Mouse (Mus musculus): Measurements from ENCODE around the gene Arl15. TPM values are rescaled to one million over a fixed set of nuclear protein-coding genes. Genes with fewer than 3 reads are reported as not detected.

The Arl15 gene
- total RNA-seq, 2 experiments from 2014 or later = 71.9 to 82.4 TPM

DNA sequence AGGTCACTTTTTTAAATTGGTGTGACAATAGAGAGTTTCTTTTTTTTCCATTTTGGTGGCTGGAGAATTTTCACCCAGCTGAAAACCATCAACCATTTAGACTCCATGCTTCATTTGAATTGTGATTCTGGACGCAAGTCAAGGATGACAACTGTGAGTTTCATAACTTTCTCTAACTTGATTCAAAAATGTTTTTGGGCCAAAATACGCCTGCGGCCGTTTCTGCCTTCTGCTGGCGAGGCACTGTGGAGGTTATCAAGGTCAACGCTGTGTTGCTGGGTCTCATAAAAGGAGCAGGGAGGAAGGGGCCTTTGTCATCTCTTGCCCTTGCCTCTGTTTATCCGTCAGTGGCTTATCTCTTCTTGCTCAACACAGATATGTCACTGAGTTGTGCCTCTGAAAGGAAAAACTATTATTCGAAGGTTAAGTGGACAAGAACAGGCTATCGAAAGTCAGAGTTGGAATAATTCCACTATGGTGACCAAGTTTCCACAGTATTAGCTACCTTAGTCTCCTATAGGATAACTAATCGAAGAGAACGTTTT, 106.8 kb downstream of the Arl15 start:
- DNase-seq = no peak
- intact Hi-C loops (cut with DNase I) = no loop called here

- no peak for DNase-seq
- intact Hi-C loops (cut with DNase I) = no loop called here
Observed at GRCm38 (mm10) chr13:113903255-113903654, 109.0 kb downstream of the Arl15 start.

DNA sequence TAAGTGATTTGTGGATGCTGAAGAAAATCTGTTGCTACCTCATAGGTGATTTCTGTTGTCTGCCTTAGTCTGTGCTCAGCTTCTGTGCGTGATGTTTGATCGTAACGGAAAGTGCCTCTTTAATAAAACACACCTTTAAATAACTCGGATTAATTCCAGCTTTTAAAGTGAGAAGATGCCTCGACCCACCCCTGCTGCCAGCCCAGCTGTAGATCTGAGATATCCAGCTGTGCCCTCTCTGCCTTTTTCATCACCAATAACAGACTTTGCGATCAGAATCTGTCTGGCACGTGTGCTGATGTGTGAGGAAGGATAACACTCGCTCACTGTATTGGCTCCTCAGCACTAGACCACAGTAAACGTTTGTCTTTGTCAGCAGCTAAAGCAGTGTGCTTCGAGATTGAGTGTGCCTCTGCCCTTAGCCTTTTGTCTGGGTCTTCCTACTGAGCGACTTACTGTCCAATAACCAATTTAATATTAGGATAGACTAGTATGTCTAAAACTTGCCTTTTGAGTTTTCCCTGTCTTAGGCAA, 117.7 kb downstream of the Arl15 start:
- intact Hi-C loops (cut with DNase I) = no loop called here
- DNase-seq = no peak

GRCm38 (mm10) chr13:113914551-113914971, 120.3 kb downstream of the Arl15 start:
- intact Hi-C loops (cut with DNase I) = no loop called here
- no peak for DNase-seq

DNA sequence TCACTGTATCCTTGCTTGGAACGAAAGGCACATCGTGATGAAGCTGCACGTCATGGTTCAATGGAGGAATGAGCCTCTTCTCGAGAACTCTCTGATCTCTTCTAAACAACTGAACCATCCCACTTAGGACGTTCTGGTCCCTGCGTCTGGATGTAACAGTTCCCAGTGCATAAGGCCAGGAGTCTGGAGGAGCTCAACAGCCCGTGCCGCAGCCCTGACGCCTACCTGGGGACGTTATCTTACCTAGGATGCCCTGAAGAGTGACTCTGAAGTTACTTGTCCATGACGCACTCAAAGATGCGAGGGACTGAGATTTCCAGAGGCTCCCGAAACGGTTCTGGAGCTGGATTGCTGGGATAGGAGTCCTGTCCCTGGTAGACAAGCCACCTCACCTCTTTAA, 121.4 kb downstream of the Arl15 start:
- DNase-seq = no peak
- intact Hi-C loops (cut with DNase I) = no loop called here

GRCm38 (mm10) chr13:113916761-113917160, 122.5 kb downstream of the Arl15 start:
- DNase-seq = peak; percentile 74
- intact Hi-C loops (cut with DNase I) = no loop called here

GRCm38 (mm10) chr13:113917376-113917775, 123.1 kb downstream of the Arl15 start:
- intact Hi-C loops (cut with DNase I) = no loop called here
- peak; percentile 25 for DNase-seq

- DNase-seq = peak; percentile 69
- intact Hi-C loops (cut with DNase I) = no loop called here
Observed at GRCm38 (mm10) chr13:113917868-113918411, 123.6 kb downstream of the Arl15 start.

- no peak for DNase-seq
- intact Hi-C loops (cut with DNase I) = no loop called here
Observed at GRCm38 (mm10) chr13:113918668-113919067, 124.4 kb downstream of the Arl15 start.

DNA sequence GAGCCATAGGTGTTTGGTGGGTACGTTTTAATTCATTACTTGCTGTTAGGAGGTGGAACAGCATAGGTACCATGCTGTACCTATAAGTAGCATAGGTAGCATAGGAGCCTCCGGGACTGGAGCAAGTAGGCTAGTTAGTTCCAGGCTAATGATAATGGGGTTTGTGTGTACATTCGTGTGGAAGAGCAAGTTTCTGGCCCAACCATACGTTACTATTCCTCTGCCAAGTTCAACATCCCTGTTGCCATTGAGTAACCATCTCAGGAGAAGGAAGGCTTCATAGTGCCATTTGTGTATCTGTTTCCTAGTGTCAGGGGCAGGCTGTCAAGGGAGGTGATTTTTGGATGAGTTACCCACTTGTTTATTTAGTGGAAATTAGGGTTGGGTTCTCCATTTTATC, 141.4 kb downstream of the Arl15 start:
- no peak for DNase-seq
- intact Hi-C loops (cut with DNase I) = no loop called here

DNA sequence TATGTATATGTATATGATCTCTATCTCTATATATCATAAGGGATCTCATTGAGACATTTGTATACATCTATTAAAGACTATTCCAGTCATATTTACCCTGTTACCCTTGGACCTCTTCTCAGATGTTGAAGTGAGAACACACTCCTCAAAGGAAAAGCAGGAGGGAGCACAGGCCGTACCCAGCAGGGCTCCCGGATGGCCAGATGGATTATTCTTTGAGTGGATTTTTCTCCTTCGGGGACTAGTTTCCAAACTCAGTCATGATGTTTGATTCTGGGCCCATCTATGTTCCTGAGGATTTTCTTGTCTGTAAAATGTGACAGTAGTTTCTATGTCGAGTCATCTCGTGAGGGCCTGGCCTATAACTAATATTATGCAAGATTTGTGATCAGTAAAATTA, 142.9 kb downstream of the Arl15 start:
- no peak for DNase-seq
- intact Hi-C loops (cut with DNase I) = no loop called here

DNA sequence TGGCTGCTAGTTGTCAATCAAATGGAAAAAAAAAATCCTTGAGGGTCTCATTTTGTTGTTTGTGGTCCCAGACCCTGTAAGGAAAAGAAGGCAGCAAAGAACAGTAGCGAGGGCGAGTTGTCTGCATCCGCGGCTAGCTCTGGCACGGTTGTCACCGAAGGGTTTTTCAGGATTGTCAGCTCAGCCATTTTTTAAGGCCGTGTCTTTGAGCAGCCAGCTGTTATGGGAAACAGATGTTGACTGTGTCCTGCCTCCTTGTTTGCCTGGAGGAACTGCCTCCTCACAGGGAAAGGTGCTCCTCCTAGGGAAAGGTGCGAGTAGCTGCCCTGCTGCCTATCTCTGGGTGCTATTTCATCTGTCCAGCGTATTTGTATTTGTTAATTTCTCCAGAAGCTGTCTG, 144.3 kb downstream of the Arl15 start:
- no peak for DNase-seq
- intact Hi-C loops (cut with DNase I) = no loop called here

GRCm38 (mm10) chr13:113939097-113939496, 144.8 kb downstream of the Arl15 start:
- intact Hi-C loops (cut with DNase I) = no loop called here

GRCm38 (mm10) chr13:113939681-113940080, 145.4 kb downstream of the Arl15 start:
- no peak for DNase-seq
- intact Hi-C loops (cut with DNase I) = no loop called here

More at GRCm38 (mm10) chr13:113939097-113939496, 144.8 kb downstream of the Arl15 start:
- no peak for DNase-seq

DNA sequence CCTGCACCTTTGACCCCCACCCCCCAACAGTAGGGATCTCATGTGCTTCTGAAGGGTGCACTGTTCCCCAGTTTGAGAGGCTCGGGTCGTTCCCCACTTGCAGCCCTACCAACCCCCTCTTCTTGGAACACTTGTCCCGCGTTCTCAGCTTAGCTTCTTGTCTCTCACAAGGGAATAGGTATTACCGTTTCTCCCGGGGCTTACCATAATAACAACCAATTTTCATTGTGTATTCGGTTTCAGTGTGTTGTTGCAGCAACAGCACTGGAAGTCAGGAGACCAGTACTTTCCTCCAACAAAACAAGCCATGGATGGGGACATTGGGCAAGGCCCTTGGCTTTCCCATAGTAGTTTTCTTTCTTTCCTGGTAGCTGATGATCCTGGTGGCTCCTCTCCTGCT, 145.8 kb downstream of the Arl15 start:
- intact Hi-C loops (cut with DNase I) = no loop called here
- DNase-seq = no peak

DNA sequence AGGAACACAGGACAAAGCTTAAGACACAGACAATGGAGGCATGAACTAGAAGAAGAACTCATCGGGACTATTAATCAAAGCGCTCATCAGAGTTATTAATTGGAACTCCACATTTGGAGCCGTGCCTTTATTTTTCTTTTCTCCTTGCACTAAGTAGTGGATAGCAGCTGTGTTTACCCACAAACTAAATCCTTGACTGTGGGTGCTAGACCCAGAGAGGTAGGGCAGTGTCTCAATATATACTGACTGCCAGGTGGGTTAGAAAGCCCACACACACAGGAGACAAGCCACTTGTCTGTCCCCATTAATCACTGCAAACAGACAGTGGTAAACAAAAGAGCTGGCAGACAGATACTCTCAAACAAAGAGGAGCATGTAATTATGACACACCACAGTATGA, 147.6 kb downstream of the Arl15 start:
- DNase-seq = no peak
- intact Hi-C loops (cut with DNase I) = no loop called here

DNA sequence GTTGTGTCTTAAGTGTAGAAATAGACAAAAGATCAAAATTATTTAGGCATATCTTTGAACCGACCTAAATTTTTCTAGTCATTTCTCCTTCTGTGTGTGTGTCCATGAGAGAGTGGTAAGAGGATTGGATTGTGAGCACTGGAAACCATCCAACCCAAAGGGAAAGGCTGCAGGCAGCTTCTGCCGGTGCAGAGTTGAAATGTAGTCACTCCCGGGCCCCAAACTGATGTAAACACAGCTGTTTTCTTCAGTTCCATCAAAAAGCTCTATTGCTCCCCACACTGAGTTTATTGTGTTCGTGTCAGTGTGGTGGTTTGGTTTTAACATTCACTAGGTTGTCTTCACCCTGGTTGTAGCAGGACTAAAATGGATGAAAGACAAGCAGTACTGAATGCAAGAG, 153.2 kb downstream of the Arl15 start:
- no peak for DNase-seq
- intact Hi-C loops (cut with DNase I) = no loop called here

DNA sequence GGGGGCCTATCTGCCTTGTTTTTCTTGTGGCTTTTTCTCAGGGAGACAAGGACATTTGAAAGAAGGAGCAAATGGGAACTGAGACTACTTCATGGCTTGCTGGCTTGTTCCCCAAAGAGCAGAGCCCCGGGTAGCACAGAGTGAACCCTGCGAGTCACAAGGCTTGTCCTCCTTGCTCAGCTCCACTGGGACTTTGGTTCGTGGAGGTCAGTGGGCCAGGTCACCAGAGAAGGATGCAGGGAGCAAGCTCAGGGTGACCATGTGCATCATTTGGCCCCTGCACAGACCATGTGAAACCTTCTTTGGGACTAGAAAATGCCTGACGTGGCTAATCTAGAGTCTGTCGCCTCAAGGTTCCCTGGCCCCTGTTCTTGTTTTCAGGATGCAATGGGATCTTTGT, 155.4 kb downstream of the Arl15 start:
- intact Hi-C loops (cut with DNase I) = no loop called here
- no peak for DNase-seq

DNA sequence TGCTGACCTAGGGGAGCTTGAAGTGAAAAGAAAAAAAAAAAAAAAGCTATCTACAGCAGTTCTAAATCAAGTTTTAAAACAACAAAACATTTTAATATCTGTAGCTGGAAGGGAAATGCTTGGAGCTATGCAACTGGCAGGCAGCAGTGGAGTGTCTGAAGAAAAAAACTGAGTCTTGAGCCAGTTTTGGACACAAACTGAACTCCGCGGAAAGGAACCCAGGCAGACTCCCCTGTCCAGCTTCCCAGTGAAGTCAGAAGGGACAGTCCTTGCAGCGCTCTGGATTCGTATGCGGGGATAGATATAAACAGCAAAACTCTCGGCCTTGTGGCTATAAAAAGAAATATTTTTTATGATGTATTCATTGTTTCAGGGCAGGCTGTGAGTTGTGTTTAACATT, 155.8 kb downstream of the Arl15 start:
- DNase-seq = no peak
- intact Hi-C loops (cut with DNase I) = no loop called here

DNA sequence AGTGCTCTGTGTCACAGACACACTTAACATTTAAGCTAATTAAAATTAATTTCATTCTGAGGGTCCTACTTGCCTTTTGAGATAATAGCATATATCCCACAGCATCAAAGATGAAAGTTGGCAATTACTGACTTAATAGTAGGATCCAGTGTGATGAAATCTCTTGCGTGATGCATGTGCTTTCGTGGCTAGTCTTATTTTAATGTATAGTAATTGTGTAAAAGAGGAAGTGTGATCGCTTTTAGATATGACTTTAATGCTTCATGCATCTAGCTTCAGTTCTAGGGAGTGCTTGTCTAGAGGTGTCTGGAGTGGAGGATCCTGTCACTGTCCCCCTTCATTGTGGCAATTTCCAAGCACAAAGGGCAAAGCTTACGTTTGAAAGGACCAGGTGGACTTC, 163.1 kb downstream of the Arl15 start:
- no peak for DNase-seq
- intact Hi-C loops (cut with DNase I) = no loop called here

GRCm38 (mm10) chr13:113964945-113965344, 170.6 kb downstream of the Arl15 start:
- intact Hi-C loops (cut with DNase I) = no loop called here
- peak; percentile 28 for DNase-seq

DNA sequence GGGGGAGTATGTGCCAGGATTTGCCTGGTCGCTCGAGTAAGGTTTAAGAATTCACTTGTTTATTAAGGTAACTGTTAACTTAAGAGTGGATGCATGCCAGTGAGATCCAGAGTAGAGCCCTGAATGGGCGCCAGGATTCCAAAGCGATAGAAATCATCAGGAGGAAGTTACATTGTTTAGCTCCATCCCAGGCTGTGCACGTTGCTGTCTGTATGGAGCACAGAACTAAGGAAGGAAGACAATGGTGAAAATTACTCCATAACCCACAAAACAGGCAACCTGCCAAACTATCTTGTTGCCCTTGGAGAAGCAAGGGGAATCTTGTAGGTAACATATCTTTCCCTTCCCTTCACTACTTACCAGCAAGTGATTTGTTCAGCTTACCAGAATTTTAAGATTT, 176.4 kb downstream of the Arl15 start:
- no peak for DNase-seq
- intact Hi-C loops (cut with DNase I) = no loop called here

GRCm38 (mm10) chr13:113972401-113972800, 178.1 kb downstream of the Arl15 start:
- no peak for DNase-seq
- intact Hi-C loops (cut with DNase I) = no loop called here
